Mouse (Mus musculus) neural tube, embryonic 14.5 days (tissue): ENCODE measurements around the gene Kcnh3. TPM values are rescaled to one million over a fixed set of nuclear protein-coding genes. Genes with fewer than 3 reads are reported as not detected.

Experiments used
- ATAC-seq: fragments of 200-750 bp; cut with Nextera tagmentation; 2 replicates; pipeline ENCODE4 v1.8.0; 2017; ENCODE audit warnings: low read depth, mild to moderate bottlenecking, moderate TSS enrichment, moderate library complexity
- H3K27ac ChIP-seq: fragments of 300-500 bp; sonication (generic); 2 replicates; pipeline ENCODE4 v1.5.1; 2014; ENCODE audit warnings: low read depth, mild to moderate bottlenecking, control low read depth, low read length, moderate library complexity, mixed read lengths
- H3K27me3 ChIP-seq: fragments of 300-500 bp; sonication (generic); 2 replicates; pipeline ENCODE4 v1.6.1; 2014; ENCODE audit warnings: low read length; ENCODE audit not compliant: control insufficient read depth, insufficient read depth
- H3K36me3 ChIP-seq: fragments of 300-500 bp; sonication (generic); 2 replicates; pipeline ENCODE4 v1.6.1; 2014; ENCODE audit warnings: low read length, mixed read lengths; ENCODE audit not compliant: control insufficient read depth, insufficient read depth
- H3K4me1 ChIP-seq: fragments of 300-500 bp; sonication (generic); 2 replicates; pipeline ENCODE4 v1.6.1; 2014; ENCODE audit warnings: low read length; ENCODE audit not compliant: control insufficient read depth, insufficient read depth
- H3K4me2 ChIP-seq: fragments of 300-500 bp; sonication (generic); 2 replicates; pipeline ENCODE4 v1.6.1; 2014; ENCODE audit warnings: mild to moderate bottlenecking, low read depth, low read length, control low read depth
- H3K4me3 ChIP-seq: fragments of 300-500 bp; sonication (generic); 2 replicates; pipeline ENCODE4 v1.5.1; 2014; ENCODE audit warnings: low read depth, low read length, control low read depth, mixed read lengths
- H3K9ac ChIP-seq: fragments of 300-500 bp; sonication (generic); replicated peaks from 2 replicates; pipeline ENCODE4 v1.6.1; 2014; ENCODE audit warnings: low read depth, mild to moderate bottlenecking, control low read depth, low read length, mixed read lengths
- H3K9me3 ChIP-seq: fragments of 300-500 bp; sonication (generic); 2 replicates; pipeline ENCODE4 v1.6.1; 2016; ENCODE audit warnings: low read length; ENCODE audit not compliant: control insufficient read depth
- WGBS: fragments of 180-500 bp; shearing (Covaris S2); extraction: QIAGEN DNeasy Blood & Tissue Kit; methylation state at CpG from one replicate; pipeline ENCODE4 v1.1.7; 2014; 5-methylcytosine and 5-hydroxymethylcytosine counted together
- polyA plus RNA-seq: library from polyadenylated mRNA; unstranded; fragments of >200 nt; fragmentation: Nextera tagmentation; extraction: Ambion mirVana; gene quantifications from 2 replicates; pipeline ENCODE4 v1.2.1, GENCODE M21; 2014

Kcnh3 gene
- polyA plus RNA-seq, 1 experiment from 2014 or later = 0.66 TPM

DNA sequence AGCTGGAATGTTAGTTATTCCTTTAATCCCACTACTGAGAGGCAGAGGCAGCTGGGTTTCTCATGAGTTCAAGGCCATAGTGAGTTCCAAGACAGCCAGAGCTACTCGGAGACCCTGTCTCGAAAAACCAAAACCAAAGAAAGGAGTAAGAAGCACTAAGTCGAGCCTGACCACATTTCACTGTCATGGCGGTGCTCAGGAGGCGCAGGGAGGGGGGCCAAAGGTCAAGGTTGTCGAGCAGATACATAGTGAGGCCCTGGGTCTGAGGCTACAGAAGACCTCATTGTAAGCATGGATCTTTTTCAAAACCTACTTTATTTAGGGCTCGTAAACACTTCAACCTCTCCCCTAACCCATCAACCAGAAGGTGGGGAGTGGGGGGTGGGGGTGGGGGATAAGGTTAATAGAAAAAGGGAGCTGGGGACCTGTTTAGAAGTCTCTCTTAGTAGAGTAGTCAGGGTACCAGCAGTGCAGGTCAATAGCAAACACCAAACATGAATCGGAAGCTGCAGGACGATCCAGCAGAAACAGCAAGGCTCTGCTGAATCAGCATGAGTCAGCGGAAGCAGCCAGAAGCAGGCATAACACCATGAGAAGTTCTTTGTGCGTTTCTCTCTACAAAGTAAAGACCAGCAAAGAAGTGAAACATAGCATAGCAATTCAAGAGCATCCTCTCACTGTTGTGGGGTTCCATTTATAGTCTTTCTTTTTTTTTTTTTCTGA is 8.8 kb upstream of the Kcnh3 start:
- Histone ChIP-seq H3K36me3 (peaks cover 9% of the 10 kb centered on the region), H3K9ac (no peak overlapping the region), H3K27ac (no peak overlapping the region), H3K4me2 (no peak overlapping the region), H3K4me3 (no peak overlapping the region), H3K4me1 (no peaks in the 10 kb centered on the region), H3K9me3 (no peaks in the 10 kb centered on the region), H3K27me3 (peaks cover 2% of the 10 kb centered on the region)
- 85% methylated on average over 11 of the region's 11 CpGs for WGBS
- no peak for ATAC-seq

DNA sequence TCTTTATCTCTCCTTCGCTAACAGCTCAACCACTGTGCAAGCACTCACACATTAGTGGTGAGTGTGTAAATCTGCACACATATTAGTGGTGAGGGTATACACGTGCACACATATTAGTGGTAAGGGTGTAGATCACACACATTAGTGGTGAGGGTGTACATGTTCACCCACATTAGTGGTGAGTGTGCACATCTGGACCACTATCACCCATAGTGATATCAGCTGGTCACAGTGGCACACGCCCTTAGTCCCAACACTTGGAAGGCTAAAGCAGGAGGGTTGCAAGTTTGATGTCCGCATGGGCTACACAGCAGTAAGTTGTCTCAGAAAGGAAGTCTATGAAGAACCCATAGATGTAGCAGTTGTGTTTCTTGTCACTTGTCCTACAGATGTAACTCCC is 7.0 kb upstream of the Kcnh3 start:
- H3K27me3 ChIP-seq = peaks cover 13% of the 10 kb centered on the region
- no peaks in the 10 kb centered on the region for H3K36me3 ChIP-seq
- 95% methylated on average over 4 of the region's 4 CpGs for WGBS
- H3K27ac ChIP-seq = no peak overlapping the region
- no peaks in the 10 kb centered on the region for H3K4me1 ChIP-seq
- ATAC-seq = no peak
- H3K4me3 ChIP-seq = no peak overlapping the region
- no peaks in the 10 kb centered on the region for H3K9me3 ChIP-seq
- no peak overlapping the region for H3K9ac ChIP-seq
- H3K4me2 ChIP-seq = no peak overlapping the region

DNA sequence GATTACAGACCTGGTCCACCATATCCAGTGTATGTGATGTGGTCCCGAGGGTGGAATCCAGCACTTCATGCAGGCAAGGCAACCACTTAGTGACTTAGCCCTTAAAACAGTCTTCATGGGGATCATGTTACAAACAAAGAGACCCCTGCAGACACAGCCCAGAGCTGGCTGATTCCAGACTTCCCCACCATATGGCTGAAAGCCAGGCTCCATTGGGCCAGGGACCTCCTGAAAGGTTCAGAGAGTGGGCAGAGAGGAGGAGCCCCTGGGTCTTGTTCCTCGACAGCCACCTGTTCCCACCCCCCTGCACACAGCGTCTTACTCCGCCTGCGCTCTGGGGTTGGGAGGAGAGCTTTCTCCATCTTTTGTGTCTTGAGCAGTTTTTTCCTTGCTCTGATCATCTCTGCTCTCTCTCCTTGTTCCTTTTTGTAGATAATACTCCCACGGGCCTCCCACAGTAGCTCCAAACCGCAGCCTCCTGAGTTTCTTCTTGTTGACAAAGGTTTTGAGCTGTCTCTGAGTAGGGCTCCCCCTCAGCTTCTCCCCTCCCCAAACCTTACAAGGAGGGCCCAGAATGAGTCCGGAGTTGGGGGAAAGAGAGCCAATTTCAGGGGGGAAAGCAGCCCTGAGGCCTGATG is 3.2 kb upstream of the Kcnh3 start:
- Histone ChIP-seq H3K9me3 (no peaks in the 10 kb centered on the region), H3K36me3 (no peaks in the 10 kb centered on the region), H3K27ac (no peak overlapping the region), H3K4me3 (no peak overlapping the region), H3K27me3 (peaks cover 36% of the 10 kb centered on the region), H3K4me2 (no peak overlapping the region), H3K9ac (no peak overlapping the region), H3K4me1 (peaks cover 16% of the 10 kb centered on the region)
- WGBS = 9% methylated on average over 8 of the region's 8 CpGs
- ATAC-seq = no peak

DNA sequence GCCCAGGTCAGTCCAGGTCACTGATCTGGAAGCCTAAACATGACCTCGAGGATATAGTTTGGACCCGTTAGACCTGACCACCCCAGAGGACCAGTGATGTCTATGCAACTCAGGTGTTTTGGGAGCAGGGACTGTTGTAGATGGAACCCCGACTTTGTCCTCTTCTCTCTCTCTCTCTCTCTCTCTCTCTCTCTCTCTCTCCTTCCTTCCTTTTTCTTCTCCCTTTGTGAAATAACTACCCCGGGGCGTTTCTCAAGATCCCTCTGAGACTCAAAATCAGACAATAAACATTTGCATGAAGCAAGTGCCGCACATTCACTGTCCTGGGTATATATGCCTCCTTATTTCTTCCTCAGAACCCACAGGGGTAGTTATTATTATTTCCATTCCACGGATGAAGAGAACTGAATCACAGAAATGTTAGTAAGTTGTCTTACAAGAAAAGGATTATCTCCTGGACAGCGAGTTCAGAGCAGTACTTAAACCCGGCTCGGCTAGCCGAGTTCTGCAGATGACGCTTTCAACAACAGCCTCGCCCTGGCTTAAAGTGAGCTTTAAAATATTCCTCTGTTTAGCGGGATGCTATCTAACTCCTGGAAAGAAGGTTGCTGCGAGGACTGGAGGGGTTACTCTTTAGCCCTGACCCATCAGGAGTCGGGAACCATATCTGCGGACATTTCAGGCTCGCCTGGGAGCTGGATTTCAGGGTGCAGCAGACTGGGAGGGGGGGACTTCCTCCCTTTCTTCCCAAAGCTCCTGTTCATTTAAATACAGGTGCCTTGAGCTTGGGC is 1.7 kb upstream of the Kcnh3 start:
- Histone ChIP-seq H3K9me3 (no peaks in the 10 kb centered on the region), H3K27me3 (peaks cover 52% of the 10 kb centered on the region), H3K36me3 (no peaks in the 10 kb centered on the region), H3K4me2 (peak overlapping the region; percentile 46), H3K4me1 (peaks cover 16% of the 10 kb centered on the region), H3K4me3 (peak overlapping the region; percentile 31; the same call in 1 of the 2 replicates), H3K9ac (no peak overlapping the region), H3K27ac (no peak overlapping the region)
- 6% methylated on average over 18 of the region's 18 CpGs for WGBS
- ATAC-seq = no peak

DNA sequence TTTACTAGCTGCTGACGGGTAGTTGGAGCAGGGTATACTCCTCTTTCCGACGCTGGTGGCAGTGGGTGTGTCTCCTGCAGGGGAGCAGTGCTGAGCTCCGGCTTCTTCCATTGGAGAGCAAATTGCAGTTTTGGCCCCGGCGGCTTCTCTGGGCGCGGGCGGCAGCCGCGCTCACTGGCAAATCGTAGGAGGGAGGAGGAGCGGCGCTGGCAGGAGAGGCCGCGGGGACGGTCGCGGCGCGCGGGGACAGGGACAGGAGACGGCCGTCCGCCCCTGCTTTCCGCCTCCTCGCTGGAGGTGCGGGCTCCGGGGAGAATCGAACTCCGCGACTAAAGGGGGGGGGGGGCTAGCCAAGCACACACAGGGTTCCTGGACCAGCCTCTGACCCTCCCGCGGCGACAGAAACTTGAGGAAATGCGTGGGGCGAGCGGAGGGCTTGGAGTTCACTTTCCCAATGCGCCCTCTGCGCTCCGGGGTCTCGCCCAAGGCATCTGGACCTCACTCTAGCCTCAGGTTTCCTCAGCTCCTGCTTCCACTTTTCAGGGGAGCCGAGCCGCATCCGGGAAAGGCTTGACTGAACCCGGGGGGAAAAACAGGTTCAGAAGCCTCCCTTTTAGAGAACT is 965 bp upstream of the Kcnh3 start:
- under 1% methylated on average over 44 of the region's 46 CpGs for WGBS
- no peaks in the 10 kb centered on the region for H3K9me3 ChIP-seq
- H3K36me3 ChIP-seq = no peaks in the 10 kb centered on the region
- no peak for ATAC-seq
- no peak overlapping the region for H3K27ac ChIP-seq
- no peak overlapping the region for H3K9ac ChIP-seq
- peaks cover 16% of the 10 kb centered on the region for H3K4me1 ChIP-seq
- H3K27me3 ChIP-seq = peaks cover 57% of the 10 kb centered on the region
- H3K4me2 ChIP-seq = peak overlapping the region; percentile 46
- H3K4me3 ChIP-seq = peak overlapping the region; percentile 31

DNA sequence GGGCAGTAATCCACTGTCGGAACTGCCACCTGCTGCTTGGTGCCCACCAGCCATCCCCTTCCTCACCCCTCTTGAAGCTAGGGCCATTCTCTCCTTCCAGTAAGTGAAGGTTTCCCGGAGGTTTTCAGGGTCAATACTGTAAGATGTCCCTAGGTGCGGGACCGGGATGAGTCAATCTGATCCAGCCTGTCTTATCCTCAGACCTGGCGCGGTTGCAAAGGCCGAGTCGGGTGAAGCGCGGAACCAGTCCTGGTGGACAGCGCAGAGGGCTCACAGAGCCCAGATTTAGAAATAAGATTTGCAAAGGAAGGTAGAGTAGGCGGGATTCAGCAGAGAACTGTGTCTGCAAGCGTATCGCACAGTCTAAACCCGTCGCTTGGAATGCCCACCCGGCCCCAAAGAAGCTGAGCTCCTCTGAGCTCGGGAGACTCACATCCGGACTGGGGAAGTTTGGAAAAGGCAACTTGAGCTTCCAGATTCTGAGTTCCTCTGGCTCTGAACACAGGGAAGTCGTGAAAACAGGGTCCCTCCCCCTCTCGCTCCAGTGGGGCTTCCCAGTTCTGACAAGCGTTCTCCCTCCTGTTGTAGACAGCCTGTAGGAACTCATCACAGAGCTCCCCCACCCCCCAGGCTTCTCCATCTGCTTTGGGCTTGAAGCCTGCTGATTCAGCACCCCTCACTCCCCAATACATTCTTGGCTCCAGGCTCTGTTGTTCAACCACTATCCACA is 585 bp downstream of the Kcnh3 start:
- H3K4me2 ChIP-seq = peak overlapping the region; percentile 46
- H3K36me3 ChIP-seq = no peaks in the 10 kb centered on the region
- H3K9ac ChIP-seq = no peak overlapping the region; the same call in 1 of the 2 replicates
- WGBS = 1% methylated on average over 22 of the region's 22 CpGs
- ATAC-seq = peak; percentile 24; the same call in 1 of the 2 replicates
- no peaks in the 10 kb centered on the region for H3K9me3 ChIP-seq
- H3K27ac ChIP-seq = no peak overlapping the region
- H3K4me3 ChIP-seq = peak overlapping the region; percentile 31; the same call in 1 of the 2 replicates
- peaks cover 16% of the 10 kb centered on the region for H3K4me1 ChIP-seq
- H3K27me3 ChIP-seq = peaks cover 55% of the 10 kb centered on the region

DNA sequence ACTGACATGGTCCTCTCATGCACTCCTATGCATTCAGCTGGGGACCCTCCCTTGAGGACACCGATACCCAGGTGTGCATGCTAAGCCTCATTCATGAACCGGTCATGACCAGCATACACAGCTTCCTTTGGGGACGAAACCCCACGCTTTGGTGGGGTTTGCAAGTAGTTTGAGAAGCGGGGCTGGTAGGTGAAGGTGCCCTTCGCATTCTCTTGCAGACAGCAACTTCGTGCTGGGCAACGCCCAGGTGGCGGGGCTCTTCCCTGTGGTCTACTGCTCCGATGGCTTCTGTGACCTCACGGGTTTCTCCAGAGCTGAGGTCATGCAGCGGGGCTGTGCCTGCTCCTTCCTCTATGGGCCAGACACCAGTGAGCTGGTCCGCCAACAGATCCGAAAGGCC is 1.4 kb downstream of the Kcnh3 start:
- Histone ChIP-seq H3K27me3 (peaks cover 53% of the 10 kb centered on the region), H3K9me3 (no peaks in the 10 kb centered on the region), H3K36me3 (no peaks in the 10 kb centered on the region), H3K4me3 (no peak overlapping the region), H3K27ac (no peak overlapping the region), H3K9ac (no peak overlapping the region), H3K4me2 (no peak overlapping the region), H3K4me1 (peaks cover 16% of the 10 kb centered on the region)
- 13% methylated on average over 14 of the region's 14 CpGs for WGBS
- no peak for ATAC-seq

DNA sequence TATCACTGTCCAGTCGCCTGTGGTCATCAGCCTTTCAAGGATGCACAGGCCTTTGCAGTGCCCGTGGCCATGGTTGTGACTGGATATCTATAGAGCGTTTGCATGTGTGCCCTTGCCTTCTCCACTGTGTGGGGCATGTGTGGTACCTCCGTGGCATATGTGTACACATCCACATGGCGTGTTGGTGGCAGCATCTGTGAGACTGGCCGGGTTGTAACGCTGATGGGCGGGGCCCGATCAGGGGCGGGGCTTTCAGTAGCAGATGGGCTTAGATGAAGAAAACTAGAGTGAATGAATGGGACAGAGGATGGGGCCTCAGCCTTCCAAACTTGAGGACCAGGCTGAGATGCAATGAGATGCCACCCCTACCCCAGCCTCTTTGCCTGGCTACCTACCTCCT is 7.3 kb downstream of the Kcnh3 start:
- no peaks in the 10 kb centered on the region for H3K9me3 ChIP-seq
- H3K27ac ChIP-seq = no peak overlapping the region
- ATAC-seq = no peak
- 76% methylated on average over 10 of the region's 10 CpGs for WGBS
- peaks cover 15% of the 10 kb centered on the region for H3K27me3 ChIP-seq
- H3K4me2 ChIP-seq = no peak overlapping the region
- H3K9ac ChIP-seq = no peak overlapping the region
- H3K4me1 ChIP-seq = no peaks in the 10 kb centered on the region
- no peaks in the 10 kb centered on the region for H3K36me3 ChIP-seq
- no peak overlapping the region for H3K4me3 ChIP-seq
